Mouse (Mus musculus): Measurements from ENCODE around the gene Arnt.
"Not testable (repeated sequence)": the region's sequence is repeated elsewhere in the genome, so short reads cannot be mapped to it uniquely, and the experiment has no call there.

The Arnt gene

DNA sequence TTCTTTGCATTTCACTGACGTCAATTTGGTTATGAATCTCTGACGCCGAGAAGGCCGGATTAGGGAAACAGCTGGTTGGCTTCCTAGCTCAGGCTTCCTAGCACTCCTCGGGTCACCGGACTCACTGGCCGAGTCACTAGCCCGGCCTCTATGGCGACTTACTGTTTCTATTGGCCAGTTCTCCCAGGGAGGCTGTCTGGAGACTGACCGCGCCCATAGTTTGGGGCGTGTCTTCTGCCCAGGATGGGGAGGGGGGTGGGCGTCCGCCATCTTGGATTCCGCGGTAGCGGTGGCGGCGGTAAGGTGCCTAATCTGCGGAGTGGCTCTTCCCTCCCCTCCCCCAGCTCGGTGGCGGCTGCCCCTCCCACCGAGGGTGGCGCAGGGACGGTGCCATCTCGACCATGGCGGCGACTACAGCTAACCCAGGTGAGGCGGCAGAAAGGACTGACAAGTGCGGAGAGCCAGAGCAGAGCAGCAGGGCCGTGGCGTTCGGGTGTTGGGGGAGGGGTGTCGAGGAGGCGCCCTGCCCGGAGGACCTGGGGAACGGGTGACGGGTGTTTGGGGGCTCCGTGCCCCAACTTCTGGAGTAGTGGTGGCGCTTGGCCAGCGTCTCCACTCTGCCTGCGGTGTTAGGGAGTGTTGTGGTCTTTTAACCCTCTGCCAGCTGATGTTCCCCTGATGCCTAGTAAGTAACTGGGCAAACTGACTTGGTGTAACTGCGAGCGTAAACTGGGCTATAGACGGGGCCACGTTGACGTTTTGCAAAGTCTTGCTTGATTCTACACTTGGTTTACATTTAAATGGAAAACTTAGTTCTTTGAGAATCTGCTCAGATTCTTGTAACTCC is at the start of gene Arnt:
Gene Arnt, plus strand, starts transcription at position 253 of the 847 bp plus-strand sequence.
- DNase-seq, result peak; percentile 93 to 95

DNA sequence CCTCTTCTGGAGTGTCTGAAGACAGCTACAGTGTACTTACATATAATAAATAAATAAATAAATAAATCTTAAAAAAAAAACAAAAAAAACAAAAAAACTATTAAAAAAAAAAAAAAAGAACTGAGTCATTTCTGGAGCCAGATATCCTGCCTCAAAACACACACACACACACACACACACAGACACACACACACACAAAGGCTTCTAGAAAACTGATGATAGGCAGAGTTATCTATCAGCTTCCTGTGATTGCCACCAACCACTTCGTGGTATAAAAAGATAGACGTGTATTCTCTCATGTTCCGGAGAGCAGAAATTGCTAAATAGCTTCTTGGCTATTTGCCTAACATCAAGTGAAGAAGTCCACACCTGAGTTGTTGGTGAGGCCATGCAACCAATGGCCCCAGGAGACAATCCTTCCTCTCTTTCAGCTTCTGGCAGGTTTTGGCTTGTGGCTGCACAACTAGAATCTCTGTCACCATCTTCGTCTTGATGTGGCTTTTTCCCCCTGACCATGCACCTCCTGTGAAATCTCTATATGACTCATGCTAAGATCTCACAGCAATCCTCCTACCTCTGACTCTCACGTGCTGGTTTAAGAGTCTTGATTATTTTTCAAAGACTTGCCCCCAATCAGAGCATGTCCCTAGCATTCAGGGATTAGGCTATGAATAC is 48.6 kb upstream of the Arnt start:
- no peak for DNase-seq

DNA sequence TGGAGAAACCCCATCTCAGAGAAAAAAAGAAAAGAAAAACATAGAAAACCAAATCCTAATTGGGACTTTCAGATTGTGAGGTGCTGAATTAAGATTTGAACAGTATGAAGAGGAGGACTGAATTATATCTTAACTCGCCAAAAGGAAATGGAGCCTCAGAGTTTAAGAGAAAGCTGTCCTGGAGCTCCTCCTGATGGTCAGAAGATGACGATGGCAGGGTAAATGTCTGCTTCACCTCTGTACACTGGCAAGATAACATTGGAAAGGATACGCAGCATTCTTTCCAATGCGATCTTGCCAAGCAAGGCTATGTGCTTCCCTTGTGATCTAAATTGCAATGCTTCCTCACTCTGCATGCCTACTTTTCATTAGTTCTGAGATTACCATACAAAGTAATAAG is 39.8 kb upstream of the Arnt start:
- DNase-seq, result peak in 1 of 2 experiments; percentile 11

DNA sequence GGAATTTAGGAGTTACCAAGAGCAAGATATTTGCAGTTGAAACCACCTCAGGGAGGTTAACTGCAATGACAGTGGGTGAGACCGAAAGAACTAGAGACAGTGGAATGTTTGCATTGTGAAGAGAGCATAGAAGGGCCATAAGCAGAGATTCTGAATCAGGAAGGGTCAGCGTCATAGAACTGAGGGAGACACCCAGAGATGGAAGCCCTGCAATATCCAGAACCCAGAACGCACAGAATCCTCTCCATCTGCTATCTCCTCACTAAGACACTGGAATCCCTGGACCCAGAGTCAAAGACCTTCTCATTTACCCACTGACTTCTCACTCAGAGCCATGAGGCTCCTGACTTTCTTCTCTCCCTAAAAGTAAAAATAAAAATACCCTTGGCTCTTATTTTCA is 31.4 kb upstream of the Arnt start, which contains the start of gene 4930558C23Rik:
Gene 4930558C23Rik, minus strand, starts transcription at position 101 of the 400 bp plus-strand sequence.
- DNase-seq, result no peak

DNA sequence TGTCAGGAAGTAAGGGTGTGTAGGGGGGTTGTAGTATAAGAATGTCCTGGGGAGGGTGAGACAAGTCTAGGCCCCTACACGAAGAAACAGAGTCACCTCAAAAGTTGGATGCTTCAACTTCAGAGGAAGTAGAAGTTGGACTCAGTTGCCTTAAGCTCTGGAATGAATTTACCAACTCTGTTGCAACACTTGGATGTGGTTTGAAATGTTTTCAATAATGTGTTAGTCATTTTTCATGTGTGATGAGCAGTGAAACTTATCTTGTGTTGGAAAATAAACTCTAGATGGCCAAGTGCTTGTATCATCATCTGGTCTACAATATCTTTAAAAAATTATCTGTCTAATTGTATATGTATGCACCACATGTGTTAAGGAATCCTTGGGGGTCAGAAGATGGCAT is 26.5 kb upstream of the Arnt start:
- no peak for DNase-seq

DNA sequence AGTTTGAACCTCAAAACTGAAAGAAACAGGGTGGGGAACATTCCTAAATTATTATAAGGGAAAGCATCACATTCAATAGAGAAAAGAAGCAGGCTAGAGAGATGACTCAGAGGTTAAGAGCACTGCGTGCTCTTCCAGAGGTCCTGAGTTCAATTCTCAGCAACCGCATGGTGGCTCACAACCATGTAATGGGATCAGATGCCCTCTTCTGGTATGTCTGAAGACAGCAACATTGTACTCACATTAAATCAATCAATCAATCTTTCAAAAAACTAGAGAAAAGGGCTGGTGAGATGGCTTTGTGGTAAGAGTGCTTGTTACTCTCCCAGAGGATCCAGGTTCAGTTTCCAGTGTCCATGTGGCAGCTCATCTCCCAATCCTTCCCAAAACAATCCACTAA is 25.3 kb upstream of the Arnt start:
- no peak for DNase-seq

DNA sequence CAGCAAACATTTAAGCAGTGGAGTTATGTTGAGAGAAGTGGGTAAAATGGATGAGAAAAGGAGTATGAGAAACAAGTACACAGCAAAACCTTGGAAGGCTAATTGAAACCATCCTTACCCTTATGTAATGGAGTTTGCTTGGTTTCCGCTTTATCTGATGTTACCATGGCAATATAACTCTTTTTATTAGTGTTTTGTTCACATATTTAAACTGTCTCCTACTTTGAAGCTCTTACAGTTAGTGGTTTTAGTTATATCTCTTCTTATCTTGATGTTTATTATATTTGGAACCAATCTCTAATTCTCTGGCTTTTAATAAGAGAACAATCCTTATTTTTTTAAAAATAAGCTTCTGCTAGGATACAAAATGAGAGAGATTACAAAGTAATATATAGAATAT is 21.9 kb upstream of the Arnt start:
- no peak for DNase-seq

DNA sequence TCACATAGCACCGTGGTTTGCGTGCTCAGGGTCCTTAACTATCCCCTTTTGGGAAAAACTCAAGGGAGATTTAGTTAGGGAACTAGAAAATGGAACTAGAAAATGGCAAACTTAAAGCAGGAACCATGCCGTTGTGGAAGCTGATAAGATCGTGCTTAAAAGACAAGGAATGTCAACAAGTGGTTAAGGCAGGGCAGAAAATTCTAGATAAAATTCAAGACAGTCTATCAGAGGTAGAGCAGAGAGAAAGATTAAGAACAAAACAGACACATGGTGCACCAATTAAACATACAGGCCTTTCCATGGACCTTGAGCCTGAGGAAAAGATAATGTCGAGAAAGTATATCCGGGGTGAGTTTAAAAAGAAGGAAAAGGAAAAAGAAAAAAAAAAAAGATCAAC is 16.3 kb upstream of the Arnt start:
- no peak for DNase-seq

DNA sequence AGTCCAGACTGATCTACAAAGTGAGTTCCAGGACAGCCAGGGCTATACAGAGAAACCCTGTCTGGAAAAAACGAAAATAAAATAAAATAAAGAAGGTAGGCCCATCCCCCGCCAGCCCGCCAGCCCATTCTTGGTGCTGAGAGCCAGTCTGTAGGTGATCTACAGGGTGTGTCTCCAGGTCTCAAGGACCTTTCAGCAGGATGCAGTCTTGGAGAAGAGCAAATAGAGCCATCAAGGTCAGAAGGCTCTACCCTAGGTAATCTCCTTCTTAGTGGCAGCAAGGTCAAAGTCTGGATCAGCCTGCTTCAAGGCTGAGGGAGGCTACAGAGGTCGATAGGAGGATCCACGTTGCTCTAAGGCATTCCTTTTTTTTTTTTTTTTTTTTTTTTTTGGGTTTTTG is 7.7 kb upstream of the Arnt start:
- not testable (repeated sequence) for DNase-seq

DNA sequence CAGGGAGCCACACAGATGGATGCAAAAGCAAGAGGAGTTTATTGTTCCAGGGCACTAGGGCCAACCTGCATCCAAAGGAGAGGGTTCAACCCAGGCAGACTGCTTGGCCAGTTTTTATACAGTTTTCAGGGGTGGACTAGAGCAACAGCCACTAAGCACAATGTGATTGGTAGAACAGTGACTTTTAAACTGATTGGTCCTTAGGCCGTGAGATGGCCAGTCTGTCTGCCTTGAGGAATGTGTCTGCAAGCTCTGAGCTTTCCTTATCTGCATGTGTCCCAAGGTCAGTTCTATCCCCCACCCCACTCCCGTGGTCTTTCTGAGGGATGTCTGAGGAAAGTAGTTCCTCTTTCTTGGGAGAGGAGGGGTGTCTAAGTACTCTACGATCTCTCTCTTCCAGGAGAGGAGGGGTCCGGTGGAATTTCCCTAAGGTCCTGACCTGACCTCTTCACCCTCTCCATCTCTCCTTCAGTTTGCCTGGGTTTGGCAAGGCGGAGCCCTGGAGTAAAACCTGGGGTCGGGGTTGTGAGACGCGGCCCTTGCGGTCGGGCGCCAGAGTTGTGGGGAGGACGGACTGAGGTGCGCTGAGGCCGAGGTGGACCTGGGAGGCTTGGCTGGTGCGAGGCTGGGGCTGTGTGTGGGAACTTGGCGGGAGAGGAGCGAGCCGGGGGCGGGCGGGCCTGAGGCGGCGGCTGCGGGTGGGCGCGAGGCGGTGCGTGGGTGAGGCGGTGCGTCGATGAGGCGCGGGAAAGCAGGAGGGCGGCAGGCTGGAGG is 6.9 kb upstream of the Arnt start:
- not testable (repeated sequence) for DNase-seq

DNA sequence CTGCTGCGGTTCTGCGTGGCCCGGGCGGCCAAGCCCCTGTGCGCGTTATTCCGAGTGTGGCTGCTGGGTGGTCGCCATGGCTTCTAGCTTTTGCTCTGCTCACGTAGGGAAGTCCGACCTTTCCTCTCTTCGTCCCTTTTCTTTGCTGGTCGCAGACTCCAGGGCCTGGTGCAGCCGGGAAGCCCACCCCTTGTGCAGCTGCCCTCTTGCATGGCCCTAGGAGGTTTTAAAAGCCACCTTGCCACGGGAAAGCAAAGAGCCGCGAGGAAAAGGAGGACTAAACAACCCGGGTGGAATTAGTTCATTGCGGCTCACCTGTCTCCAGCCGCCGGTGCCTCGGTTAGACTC is 6.3 kb upstream of the Arnt start:
- DNase-seq, result peak; percentile 41 to 46

DNA sequence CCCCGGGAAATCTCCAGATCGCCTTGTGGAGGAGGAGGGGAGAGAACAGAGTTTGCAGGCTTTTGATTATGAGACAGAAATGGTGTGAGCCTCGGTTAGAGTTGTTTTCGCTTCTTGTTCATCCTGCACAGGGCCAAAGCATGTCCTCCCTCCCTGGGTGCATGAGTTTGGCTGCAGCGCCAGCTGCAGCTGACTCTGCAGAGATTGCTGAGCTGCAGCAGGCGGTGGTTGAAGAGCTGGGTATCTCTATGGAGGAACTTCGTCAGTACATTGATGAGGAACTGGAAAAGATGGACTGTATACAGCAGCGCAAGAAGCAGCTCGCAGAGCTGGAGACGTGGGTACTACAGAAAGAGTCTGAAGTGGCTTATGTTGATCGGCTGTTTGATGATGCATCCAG is 5.8 kb upstream of the Arnt start:
- DNase-seq, result not testable (repeated sequence)

DNA sequence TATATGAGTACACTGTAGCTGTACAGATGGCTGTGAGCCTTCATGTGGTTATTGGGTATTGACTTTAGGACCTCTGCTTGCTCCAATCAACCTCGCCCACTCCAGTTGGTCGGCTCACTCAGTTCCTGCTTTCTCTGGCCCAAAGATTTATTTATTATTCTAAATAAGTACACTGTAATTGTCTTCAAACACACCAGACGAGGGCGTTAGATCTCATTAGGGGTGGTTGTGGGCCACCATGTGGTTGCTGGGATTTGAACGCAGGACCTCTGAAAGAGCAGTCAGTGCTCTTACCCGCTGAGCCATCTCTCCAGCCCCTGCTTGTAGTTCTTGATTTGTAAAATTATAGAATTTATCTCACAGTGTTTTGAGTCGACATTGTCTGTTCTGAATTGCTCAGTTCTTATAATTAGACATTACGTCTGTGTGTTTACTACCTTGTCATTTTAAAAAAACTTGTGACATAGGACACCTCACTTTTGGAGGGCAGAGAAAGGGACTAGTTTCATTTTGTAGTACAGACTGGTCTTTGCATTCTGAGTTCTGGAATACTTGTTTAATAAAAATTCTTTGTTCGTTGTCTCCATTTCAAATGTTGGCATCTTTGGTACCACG is 780 bp upstream of the Arnt start:
- no peak for DNase-seq

DNA sequence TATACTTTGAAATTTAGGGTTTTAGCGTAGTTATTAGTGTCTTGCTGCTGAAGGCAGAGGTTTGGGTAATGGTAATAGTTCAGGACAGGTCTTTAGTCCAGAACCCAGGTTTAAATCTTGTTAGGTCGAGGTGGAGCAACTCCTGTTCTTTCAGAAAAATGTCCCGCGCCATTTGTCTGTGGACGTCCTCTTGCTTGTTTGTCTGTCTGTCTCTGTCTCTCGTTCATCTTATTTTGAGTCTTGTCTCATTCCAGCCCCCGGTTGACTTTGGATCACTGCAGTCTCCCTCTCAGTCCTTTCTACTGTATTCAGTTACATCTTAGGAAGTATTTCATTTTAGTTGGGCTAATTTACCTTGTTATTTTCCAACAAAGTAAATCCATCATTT is 789 bp downstream of the Arnt start:
- DNase-seq, result no peak

DNA sequence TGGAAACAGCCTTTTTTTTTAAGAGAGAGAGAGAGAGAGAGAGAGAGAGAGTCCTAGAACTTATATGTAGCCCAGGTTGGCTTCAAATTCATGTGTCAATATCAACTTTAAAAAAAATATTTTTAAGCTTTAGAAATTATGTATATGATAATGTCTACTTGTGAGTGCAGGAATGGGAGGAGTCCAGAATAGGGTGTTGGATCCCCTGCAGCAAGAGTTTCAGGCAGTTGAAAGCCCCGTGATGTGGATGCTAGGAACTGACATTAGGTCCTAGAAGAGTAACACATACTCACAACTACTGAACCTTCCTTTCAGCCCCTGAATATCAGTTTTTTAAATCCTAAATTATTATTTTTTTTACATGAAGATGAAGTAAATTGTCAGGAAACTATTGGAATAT is 1.4 kb downstream of the Arnt start:
- DNase-seq, result no peak

DNA sequence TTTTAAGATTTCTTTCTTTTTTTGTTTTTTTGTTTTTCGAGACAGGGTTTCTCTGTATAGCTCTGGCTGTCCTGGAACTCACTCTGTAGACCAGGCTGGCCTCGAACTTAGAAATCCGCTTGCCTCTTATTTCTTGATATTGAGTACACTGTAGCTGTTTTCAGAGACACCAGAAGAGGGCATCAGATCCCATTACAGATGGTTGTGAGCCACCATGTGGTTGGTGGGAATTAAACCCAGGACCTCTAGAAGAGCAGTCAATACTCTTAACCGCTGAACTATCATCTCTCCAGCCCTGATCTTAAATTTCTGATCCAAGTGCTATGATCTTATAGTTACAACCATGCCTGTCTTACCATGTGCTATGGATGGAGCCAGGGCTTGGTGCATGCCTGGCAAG is 4.4 kb downstream of the Arnt start:
- not testable (repeated sequence) for DNase-seq

DNA sequence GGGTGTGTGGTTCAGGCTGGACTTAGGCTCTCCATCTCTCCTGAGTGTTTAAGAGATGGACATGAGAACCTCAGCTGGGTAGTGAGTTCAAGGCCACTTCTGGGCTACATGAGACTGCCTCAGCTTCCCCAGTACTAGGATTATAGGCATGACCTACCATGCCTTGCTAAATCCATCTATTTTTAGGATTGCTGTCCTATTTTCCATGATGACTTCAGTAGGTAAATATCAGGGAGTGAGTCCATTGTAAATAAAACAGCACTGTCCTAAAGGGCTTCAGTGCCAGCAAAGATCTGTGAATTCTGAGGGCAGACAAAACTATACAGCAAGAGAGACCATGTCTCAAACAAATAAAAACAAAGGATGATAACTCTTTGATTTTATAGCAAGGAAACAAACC is 5.5 kb downstream of the Arnt start:
- DNase-seq, result no peak

DNA sequence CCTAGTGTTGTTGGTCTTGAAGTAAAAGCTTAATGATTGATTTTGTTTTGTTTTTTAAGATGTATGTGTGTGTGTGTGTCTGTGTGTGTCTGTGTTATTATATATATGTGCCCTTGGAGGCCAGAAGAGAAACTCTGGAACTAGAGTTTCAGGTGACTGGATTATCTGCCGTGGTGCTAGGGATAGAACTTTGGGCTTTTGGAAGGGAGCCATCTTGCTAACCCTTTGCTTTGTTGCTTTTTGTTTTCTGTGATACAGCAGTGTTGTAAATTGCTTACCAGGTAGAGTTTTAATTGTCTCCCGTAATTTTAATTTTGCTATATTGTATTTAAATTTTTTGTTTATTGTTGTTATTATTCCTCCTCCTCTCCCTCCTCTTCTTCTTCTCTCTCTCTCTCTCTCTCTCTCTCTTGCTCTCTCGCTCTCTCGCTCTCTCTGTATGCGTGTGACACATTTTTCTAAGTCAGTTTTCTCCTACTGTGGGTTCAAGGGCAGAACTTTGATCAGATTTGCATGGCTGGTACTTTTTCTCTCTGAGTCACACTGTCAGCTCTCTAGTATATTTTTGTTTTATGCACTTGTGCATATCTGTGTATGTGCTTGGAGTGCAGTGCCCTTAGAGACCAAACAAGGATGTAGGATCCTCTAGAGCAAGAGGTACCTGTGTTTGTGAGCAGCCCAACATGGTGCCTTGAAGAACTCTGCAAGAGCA is 8.4 kb downstream of the Arnt start:
- DNase-seq, result no peak

DNA sequence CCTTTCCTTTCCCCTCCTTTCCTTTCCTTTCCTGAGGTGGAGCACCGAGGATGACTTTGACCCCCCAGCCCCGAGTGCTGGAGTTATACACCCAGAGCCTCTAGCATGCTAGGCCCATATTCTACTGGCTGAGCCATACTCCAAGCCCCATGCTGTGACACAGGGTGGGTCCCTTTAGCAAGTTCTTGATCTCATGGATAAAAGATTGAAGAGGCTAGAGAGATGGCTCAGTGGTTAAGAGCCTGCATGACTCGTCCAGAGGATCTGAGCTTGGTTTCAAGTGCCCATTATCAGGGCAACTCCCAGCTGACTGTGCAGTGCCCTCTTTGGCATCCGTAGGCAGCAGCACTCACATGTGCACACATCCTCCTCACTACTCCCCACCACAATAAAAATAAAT is 11.1 kb downstream of the Arnt start:
- no peak for DNase-seq

DNA sequence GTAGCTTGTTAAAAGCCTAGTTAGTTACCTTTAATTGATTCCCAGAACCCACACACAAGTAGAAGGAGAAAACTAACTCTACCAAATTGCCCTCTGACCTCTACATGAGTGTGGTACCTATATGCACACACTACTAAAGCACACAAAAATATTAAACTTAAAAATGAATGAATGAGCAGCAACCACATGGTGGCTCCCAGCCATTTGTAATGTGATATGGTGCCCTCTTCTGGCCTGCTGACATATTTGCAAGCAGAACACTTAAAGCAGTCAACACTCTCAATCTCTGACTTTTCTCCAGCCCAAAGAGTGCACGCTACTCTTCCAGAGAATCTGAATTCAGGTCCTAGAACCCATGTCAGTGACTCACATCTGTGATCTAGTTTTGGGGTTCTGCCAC is 16.2 kb downstream of the Arnt start:
- peak; percentile 65 to 74 for DNase-seq

DNA sequence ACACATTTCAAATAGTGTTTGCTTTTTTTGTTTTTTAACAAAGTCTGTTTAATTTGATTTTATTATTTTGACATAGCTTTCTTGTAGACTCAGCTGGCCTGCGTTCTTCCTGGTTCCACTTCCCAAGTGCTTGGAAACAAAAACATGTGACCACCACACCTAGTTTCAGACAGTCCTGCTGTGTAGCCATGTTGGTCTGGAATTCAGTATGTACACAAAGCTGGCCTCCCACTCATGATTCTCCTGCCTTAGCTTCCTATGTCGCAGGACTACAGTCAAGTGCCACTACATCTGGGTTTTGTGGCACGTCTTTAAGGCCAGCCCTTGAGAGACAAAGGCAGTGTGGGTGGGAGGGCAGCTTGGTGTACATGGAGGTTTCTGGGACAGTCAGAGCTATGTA is 16.7 kb downstream of the Arnt start:
- no peak for DNase-seq

DNA sequence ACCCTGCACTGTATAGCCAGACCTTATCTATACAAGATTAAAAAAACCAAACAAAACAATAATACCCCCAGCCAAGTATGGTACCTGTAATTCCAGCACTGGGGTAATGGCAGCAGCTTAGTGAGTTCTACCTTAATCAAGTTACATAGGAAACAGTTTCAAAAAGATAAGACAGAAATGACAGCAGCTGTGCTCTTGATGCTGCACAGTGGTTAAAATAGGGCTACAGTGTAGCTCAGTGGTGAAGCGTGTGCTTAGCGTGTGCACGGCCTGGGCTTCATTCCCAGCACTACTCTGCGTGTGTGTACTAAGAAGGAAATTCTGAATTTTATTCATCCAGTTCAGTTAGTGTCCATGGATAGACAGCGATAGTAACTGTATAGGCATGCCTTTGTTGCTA is 22.2 kb downstream of the Arnt start:
- no peak for DNase-seq

DNA sequence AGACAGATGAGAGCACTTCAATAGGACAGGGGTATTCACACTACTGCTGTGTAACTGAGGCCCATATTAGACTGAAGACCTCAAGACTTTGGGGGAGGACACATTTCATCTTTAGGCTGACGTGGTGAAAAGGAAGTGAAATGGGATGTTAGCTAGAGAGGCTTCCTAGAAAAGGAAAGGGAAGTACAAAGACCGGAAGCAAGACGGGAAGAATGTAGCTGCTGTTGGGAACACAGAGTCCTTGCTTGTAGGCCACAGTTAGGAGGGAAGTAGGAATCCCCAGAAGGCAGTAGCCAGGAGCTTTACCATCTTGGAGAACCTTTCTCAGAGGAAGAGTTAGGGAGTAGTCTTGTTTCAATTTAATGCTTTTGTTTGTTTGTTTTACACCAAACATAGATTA is 23.6 kb downstream of the Arnt start:
- DNase-seq, result no peak

Measured in cerebellum, postnatal 10 days (tissue).